Mouse (Mus musculus) cerebellum, adult 18-20 months (tissue): ENCODE measurements around the gene Mtr.

Experiments
- DNase-seq, 2 experiments: peaks; one replicate each; pipeline ENCODE4 v3.0.0; 2021

Mtr gene

GRCm38 (mm10) chr13:12232141-12232540, 25.8 kb downstream of the Mtr start:
- no peak for DNase-seq

DNA sequence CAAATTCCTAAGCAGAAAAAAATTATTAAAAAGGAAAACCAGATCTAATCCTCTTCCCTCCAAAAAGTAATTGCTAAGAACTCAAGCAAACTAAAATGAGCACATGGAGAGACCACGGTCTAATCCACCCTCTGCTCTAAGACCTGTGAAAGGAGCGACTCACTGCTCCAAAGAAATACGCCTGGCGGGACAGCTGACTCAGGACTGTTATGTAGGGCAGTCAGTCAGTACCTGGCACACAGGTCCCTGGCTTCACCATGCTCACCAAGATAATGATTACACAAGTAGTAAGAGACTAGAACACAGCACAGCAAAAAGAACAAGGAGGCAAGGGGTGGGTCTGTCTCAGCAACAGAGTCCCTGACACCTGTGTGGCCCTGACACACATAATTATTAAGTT, 29.7 kb downstream of the Mtr start:
- DNase-seq, result no peak

- DNase-seq, result no peak
Observed at GRCm38 (mm10) chr13:12227606-12228005, 30.3 kb downstream of the Mtr start.

- DNase-seq, result no peak
Observed at GRCm38 (mm10) chr13:12218603-12219002, 39.3 kb downstream of the Mtr start.

GRCm38 (mm10) chr13:12214922-12215321, 43.0 kb downstream of the Mtr start:
- no peak for DNase-seq

GRCm38 (mm10) chr13:12211058-12211457, 46.9 kb downstream of the Mtr start:
- DNase-seq, result no peak

DNA sequence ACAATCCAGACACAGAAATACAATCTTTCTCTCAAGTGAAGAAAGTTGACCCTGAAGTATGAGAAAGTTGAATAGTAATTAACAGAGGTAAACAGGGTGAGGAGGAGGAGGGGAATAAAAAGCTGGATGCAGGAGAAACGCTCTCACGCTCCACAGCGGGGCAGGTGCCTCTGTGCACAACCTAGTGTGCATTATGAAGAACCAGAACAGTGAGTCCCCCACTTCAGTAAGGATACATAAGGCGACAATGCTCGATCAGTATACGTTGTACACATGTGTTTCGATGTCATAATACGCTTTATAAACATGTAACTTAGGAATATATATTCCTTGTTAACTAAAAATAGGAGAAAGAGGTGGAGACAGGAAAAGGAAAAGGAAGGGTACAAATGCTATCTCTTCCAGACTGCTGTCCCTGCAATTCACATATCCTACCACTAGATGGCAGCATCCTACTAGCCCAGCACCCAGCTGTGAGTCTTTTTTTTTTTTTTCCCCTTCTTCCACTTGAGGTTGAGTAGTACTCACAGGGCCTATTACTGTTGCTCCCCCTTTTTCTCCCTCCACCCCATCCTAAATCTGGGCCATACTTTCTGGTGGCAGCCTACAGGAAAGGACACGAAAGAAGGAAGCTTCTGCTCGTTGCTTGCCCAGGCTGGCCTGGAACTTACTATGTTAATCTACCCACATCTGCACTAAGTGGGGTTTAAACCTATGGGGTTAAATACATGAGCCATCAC, 47.7 kb downstream of the Mtr start:
- DNase-seq, result peak; percentile 18 to 42

- peak; percentile 25 to 34 for DNase-seq
Observed at GRCm38 (mm10) chr13:12200372-12200771, 57.5 kb downstream of the Mtr start.

DNA sequence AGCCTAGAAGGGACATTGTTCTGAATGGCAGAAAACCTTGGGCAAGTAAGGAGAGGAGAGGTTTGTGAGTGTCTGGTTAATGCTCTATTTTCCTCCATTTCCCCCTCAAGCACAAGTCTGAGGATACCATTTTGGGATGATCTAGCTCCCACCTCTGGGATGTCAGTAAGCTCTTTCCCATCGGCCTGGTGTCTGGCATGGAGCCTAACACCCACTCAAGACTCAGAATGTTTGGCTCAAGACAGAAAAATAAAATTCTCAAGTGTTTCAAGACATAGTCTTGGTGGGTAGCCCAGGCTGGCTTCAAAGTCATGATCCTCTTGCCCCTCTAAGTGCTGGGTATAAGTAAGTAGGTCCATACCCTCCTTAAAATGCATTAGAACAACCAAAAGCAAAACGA, 59.4 kb downstream of the Mtr start:
- DNase-seq, result no peak

GRCm38 (mm10) chr13:12196861-12197260, 61.1 kb downstream of the Mtr start:
- peak; percentile 12 to 25 for DNase-seq

DNA sequence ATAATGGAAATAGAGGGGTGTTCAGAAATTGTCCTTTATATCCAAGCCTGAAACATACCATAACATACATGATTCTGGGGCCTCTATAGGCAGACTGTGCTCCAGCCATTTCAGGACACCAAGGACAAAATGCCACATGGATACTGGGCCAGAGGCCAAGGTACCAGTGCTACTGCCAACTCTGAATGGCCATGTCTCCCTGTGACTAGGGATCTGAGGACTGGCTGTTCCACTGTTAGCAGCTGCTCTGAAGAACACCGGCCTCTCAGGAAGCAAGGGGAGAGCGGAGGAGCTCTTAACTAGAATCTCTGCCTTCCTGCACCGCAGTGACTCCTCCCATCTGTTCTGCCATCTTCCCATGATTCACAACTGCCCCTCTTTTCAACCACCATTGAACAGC, 61.9 kb downstream of the Mtr start:
- peak; percentile 83 for DNase-seq

GRCm38 (mm10) chr13:12194942-12195662, 62.8 kb downstream of the Mtr start:
- DNase-seq, result no peak

- DNase-seq, result peak; percentile 61 to 67
Observed at GRCm38 (mm10) chr13:12189219-12189618, 68.7 kb downstream of the Mtr start.

DNA sequence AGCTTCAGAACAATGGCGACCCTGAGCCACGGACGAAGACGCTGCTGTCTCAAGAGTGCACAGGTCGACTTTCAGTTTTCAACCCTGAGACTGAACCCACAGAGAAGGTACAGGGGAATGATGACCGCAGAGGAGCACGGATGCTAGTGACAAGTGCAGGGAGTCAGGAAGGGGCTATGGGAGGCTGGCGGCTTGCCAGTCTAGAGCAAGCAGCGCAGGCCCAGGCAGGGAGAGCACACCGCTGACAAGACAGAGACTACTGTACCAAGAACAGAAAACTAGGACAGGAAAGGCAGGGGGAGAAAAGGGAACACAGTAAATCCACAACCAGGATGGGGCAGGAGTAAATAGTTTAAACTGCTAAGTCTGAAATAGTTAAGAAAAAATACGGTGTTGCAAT, 69.1 kb downstream of the Mtr start:
- DNase-seq, result peak; percentile 45

- no peak for DNase-seq
Observed at GRCm38 (mm10) chr13:12179481-12179880, 78.4 kb downstream of the Mtr start.

DNA sequence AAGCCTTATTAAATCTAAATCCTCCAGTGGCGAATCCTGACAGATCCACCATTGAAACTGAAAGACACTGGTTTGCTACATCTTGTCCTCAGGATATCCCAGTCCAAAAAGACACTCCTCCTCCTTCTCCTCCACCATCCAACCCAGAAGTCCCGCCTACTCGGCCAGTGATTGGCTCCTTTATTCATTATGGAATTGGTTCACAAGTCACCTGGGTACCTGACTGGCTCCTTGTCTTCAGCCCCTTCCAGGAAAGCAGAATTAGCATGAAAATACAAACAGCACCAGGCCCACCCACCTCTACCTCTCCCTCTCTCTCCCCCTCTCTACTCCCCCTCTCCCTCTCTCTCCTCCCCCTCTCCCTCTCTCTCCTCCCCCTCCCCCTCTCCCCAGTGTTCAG, 81.2 kb downstream of the Mtr start:
- DNase-seq, result no peak

GRCm38 (mm10) chr13:12175988-12176736, 81.8 kb downstream of the Mtr start:
- DNase-seq, result no peak

DNA sequence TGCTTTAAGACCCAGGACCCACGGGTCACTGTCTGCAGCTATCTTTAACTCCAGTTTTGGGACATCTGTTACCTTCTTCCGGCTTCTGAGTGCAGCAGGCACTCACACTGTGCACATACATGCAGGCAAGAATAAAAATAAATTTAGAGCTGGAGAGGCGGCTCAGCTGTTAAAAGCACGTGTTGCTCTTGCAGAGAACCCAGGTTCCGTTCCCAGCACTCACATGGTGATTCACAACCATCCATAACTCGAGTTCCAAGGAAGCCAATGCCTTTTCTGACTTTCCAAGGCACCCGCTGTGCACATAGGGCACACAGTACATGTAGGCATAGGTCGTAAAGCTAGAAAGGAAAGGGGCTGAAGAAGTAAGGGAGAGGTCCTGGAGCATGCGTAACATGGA, 90.6 kb downstream of the Mtr start:
- no peak for DNase-seq

DNA sequence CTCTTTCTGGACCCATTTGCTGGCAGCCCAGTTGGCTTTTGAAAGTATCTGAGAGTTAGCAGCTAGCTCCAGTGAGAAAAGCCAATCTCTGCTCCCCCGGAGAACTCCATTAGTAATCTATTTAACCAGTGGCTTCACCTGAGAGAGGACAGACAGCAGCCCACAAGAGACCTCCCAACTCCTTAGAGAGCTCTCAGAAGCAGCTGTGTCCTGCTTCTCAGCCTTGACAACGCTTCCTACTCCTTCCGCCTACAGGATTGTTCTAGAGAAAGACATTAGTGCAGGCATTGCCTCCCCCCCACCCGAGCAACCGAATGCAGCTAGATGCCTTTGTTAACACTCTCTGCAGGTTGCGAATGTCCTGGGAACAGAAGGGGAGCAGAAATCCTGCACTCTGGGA, 91.5 kb downstream of the Mtr start:
- DNase-seq, result no peak

GRCm38 (mm10) chr13:12165461-12166058, 92.4 kb downstream of the Mtr start:
- no peak for DNase-seq

DNA sequence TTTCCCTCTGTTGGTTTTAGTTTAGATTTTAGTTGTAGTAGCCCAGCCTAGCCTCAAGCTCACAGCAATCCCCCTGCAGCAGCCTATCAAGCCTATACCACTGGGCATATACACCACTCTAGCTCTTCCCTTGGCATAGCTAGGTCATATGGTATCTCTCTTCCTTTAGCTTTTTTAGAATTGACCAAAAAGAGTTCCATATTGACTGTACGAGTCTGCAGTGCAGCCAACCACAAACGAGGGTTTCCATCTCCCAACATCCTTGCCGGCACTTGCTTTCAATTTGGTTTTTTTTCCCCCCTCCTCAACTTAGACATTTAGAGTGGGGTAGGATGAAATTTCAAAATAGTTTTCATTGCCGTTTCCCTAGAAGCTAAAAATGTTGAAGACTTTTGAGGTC, 95.5 kb downstream of the Mtr start:
- DNase-seq, result no peak

GRCm38 (mm10) chr13:12160121-12160475, 97.8 kb downstream of the Mtr start:
- peak; percentile 57 for DNase-seq
